Mouse (Mus musculus) heart, embryonic 16.5 days (tissue): ENCODE results near the gene Il2ra. TPM values are rescaled to one million over a fixed set of nuclear protein-coding genes. Genes with fewer than 3 reads are reported as not detected.
"Not testable (repeated sequence)": the region's sequence is repeated elsewhere in the genome, so short reads cannot be mapped to it uniquely, and the experiment has no call there.

ENCODE experiments used
- ATAC-seq: fragments of 200-750 bp; cut with Nextera tagmentation; replicated peaks from 2 replicates; pipeline ENCODE4 v1.8.0; 2017; ENCODE audit warnings: moderate number of reproducible peaks; ENCODE audit not compliant: insufficient read depth, low FRiP score; ENCODE audit errors: extremely low read depth
- H3K27ac ChIP-seq: fragments of 300-500 bp; sonication (generic); 2 replicates; pipeline ENCODE4 v1.5.1; 2014; ENCODE audit warnings: mild to moderate bottlenecking, low read length, control low read depth, moderate library complexity
- H3K27me3 ChIP-seq: fragments of 300-500 bp; sonication (generic); 2 replicates; pipeline ENCODE4 v1.6.1; 2014; ENCODE audit warnings: low read length, mixed read lengths; ENCODE audit not compliant: control insufficient read depth, insufficient read depth
- H3K36me3 ChIP-seq: fragments of 300-500 bp; sonication (generic); 2 replicates; pipeline ENCODE4 v1.6.1; 2014; ENCODE audit not compliant: control insufficient read depth, insufficient read depth
- H3K4me1 ChIP-seq: fragments of 300-500 bp; sonication (generic); 2 replicates; pipeline ENCODE4 v1.6.1; 2014; ENCODE audit warnings: low read length, mixed read lengths; ENCODE audit not compliant: control insufficient read depth, insufficient read depth
- H3K4me2 ChIP-seq: fragments of 300-500 bp; sonication (generic); 2 replicates; pipeline ENCODE4 v1.6.1; 2014; ENCODE audit warnings: low read depth, mild to moderate bottlenecking, control low read depth, low read length
- H3K4me3 ChIP-seq: fragments of 300-500 bp; sonication (generic); 2 replicates; pipeline ENCODE4 v1.5.1; 2014; ENCODE audit warnings: mild to moderate bottlenecking, control low read depth, low read length
- H3K9ac ChIP-seq: fragments of 300-500 bp; sonication (generic); 2 replicates; pipeline ENCODE4 v1.6.1; 2014; ENCODE audit warnings: low read length, control low read depth
- H3K9me3 ChIP-seq: fragments of 300-500 bp; sonication (generic); replicated peaks from 2 replicates; pipeline ENCODE4 v1.6.1; 2016; ENCODE audit warnings: low read length; ENCODE audit not compliant: control insufficient read depth
- WGBS: fragments of 180-500 bp; shearing (Covaris S2); extraction: QIAGEN DNeasy Blood & Tissue Kit; methylation state at CpG from one replicate; pipeline ENCODE4 v1.1.7; 2014; 5-methylcytosine and 5-hydroxymethylcytosine counted together
- polyA plus RNA-seq: library from polyadenylated mRNA; unstranded; fragments of >200 nt; fragmentation: Nextera tagmentation; extraction: Ambion mirVana; gene quantifications from 2 replicates; pipeline ENCODE4 v1.2.1, GENCODE M21; 2015

The Il2ra gene
- polyA plus RNA-seq: 8.6 and 21.2 TPM in 2 replicates

- ATAC-seq: no peak
- peak within 1 kb of the TSS; percentile 22 for H3K4me3 ChIP-seq
- no peak within 1 kb of the TSS for H3K27ac ChIP-seq
- H3K9ac ChIP-seq: peak within 1 kb of the TSS; percentile 11; the same call in 1 of the 2 replicates
- H3K9me3 ChIP-seq: no peaks in the 10 kb centered on the region
- no peaks in the 10 kb centered on the region for H3K4me1 ChIP-seq
- H3K36me3 ChIP-seq: no peaks in the 10 kb centered on the region
- no peaks in the 10 kb centered on the region for H3K27me3 ChIP-seq
- 88% methylated on average over 3 of the region's 3 CpGs for WGBS
- H3K4me2 ChIP-seq: no peak within 1 kb of the TSS
Observed at GRCm38 (mm10) chr2:11642451-11642941, at the start of gene Il2ra. Il2ra (plus strand) TSS chr2:11642807.

GRCm38 (mm10) chr2:11596690-11597089, 45.9 kb upstream of the Il2ra start:
- no peak for ATAC-seq
- Histone ChIP-seq H3K4me2 (no peak overlapping the region), H3K27ac (no peak overlapping the region), H3K27me3 (no peaks in the 10 kb centered on the region), H3K36me3 (peaks cover 69% of the 10 kb centered on the region), H3K4me1 (peaks cover 2% of the 10 kb centered on the region; the same call in 1 of the 2 replicates), H3K9ac (no peak overlapping the region), H3K4me3 (no peak overlapping the region), H3K9me3 (no peaks in the 10 kb centered on the region)
- WGBS: 77% methylated on average over 2 of the region's 2 CpGs

- no peak for ATAC-seq
Observed at GRCm38 (mm10) chr2:11597906-11598305, 44.7 kb upstream of the Il2ra start.

GRCm38 (mm10) chr2:11601795-11602194, 40.8 kb upstream of the Il2ra start:
- 71% methylated on average over 6 of the region's 6 CpGs for WGBS
- Histone ChIP-seq H3K9ac (peak overlapping the region; percentile 98), H3K27me3 (no peaks in the 10 kb centered on the region), H3K4me1 (peaks cover 8% of the 10 kb centered on the region), H3K9me3 (no peaks in the 10 kb centered on the region), H3K36me3 (peaks cover 28% of the 10 kb centered on the region), H3K27ac (no peak overlapping the region), H3K4me2 (peak overlapping the region; percentile 78), H3K4me3 (peak overlapping the region; percentile 96)
- ATAC-seq: no peak

More at GRCm38 (mm10) chr2:11597906-11598305, 44.7 kb upstream of the Il2ra start:
- H3K9me3 ChIP-seq: no peaks in the 10 kb centered on the region
- peaks cover 58% of the 10 kb centered on the region for H3K36me3 ChIP-seq
- peaks cover 8% of the 10 kb centered on the region for H3K4me1 ChIP-seq
- H3K27me3 ChIP-seq: no peaks in the 10 kb centered on the region
- 93% methylated on average over 7 of the region's 7 CpGs for WGBS
- H3K27ac ChIP-seq: no peak overlapping the region
- no peak overlapping the region for H3K4me2 ChIP-seq
- H3K9ac ChIP-seq: no peak overlapping the region
- no peak overlapping the region for H3K4me3 ChIP-seq

GRCm38 (mm10) chr2:11602506-11603489, 39.8 kb upstream of the Il2ra start:
- H3K27me3 ChIP-seq: no peaks in the 10 kb centered on the region
- H3K27ac ChIP-seq: peak overlapping the region; percentile 74
- H3K4me1 ChIP-seq: peaks cover 8% of the 10 kb centered on the region
- peak overlapping the region; percentile 78 for H3K4me2 ChIP-seq
- ATAC-seq: peak; percentile 96
- H3K4me3 ChIP-seq: peak overlapping the region; percentile 96
- no peaks in the 10 kb centered on the region for H3K9me3 ChIP-seq
- under 1% methylated on average over 78 of the region's 78 CpGs for WGBS
- H3K36me3 ChIP-seq: peaks cover 22% of the 10 kb centered on the region
- H3K9ac ChIP-seq: peak overlapping the region; percentile 98

- Histone ChIP-seq H3K4me2 (peak within 1 kb of the TSS; percentile 78), H3K4me3 (peak within 1 kb of the TSS; percentile 96), H3K9me3 (no peaks in the 10 kb centered on the region), H3K27me3 (no peaks in the 10 kb centered on the region), H3K36me3 (peaks cover 13% of the 10 kb centered on the region), H3K9ac (peak within 1 kb of the TSS; percentile 98), H3K27ac (peak within 1 kb of the TSS; percentile 74), H3K4me1 (peaks cover 8% of the 10 kb centered on the region)
- no peak for ATAC-seq
- 85% methylated on average over 5 of the region's 5 CpGs for WGBS
Observed at GRCm38 (mm10) chr2:11604053-11604452, 38.6 kb upstream of the Il2ra start, which contains the start of gene Rbm17. Rbm17 (minus strand) TSS chr2:11604153.

GRCm38 (mm10) chr2:11604911-11605310, 37.7 kb upstream of the Il2ra start:
- no peak overlapping the region for H3K27ac ChIP-seq
- no peaks in the 10 kb centered on the region for H3K9me3 ChIP-seq
- H3K4me1 ChIP-seq: peaks cover 8% of the 10 kb centered on the region
- H3K4me3 ChIP-seq: no peak overlapping the region
- no peak overlapping the region for H3K4me2 ChIP-seq
- H3K9ac ChIP-seq: no peak overlapping the region
- no peak for ATAC-seq
- H3K36me3 ChIP-seq: peaks cover 11% of the 10 kb centered on the region
- no peaks in the 10 kb centered on the region for H3K27me3 ChIP-seq

- H3K4me3 ChIP-seq, H3K36me3 ChIP-seq, H3K27ac ChIP-seq, H3K4me1 ChIP-seq, H3K9me3 ChIP-seq, H3K4me2 ChIP-seq, ATAC-seq, H3K9ac ChIP-seq, H3K27me3 ChIP-seq: not testable (repeated sequence)
- 71% methylated on average over 4 of the region's 4 CpGs for WGBS
Observed at GRCm38 (mm10) chr2:11606718-11607117, 35.9 kb upstream of the Il2ra start.

- WGBS: 81% methylated on average over 6 of the region's 6 CpGs
- H3K4me2 ChIP-seq, H3K36me3 ChIP-seq, H3K9ac ChIP-seq, H3K4me1 ChIP-seq, H3K4me3 ChIP-seq, H3K9me3 ChIP-seq, H3K27me3 ChIP-seq, H3K27ac ChIP-seq, ATAC-seq: not testable (repeated sequence)
Observed at GRCm38 (mm10) chr2:11612939-11613338, 29.7 kb upstream of the Il2ra start.
